Mouse (Mus musculus): ENCODE data around the gene Nek6. TPM values are rescaled to one million over a fixed set of nuclear protein-coding genes. Genes with fewer than 3 reads are reported as not detected.

Gene Nek6
- polyA plus RNA-seq, 1 experiment, result 3.3 TPM

DNA sequence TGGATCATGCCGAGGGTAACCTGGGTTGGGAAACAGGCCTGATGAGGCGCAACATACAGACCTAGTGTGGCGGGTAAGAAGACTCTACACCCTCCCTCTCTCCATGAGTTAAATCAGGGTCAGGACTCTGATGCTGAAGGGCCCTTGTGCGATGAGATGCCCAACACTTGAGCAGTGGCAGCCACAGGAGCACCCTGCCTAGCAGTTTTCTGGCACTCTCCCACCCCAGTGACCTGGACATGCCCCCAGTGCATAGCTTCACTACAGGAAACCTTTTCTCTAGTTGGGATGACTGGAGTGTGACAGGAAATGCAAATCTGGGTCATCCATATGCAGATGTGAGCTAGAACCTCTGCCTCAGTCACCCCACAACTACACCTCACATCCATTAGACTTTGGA, 44.2 kb downstream of the Nek6 start:
- H3K4me3 ChIP-seq (ENCODE audit: control insufficient read depth, low read depth, low read length), result no peak overlapping the region
- H3K27me3 ChIP-seq (ENCODE audit: control insufficient read depth, insufficient read depth, low read length), result no peaks in the 10 kb centered on the region
- TF ChIP-seq POLR2A (IDR thresholded peaks at IDR 0.05; ENCODE audit: control insufficient read depth, low read depth, low read length) (no peak), CTCF (IDR thresholded peaks at IDR 0.05; ENCODE audit: control insufficient read depth, insufficient read depth, insufficient replicate concordance, low read depth, low read length) (no peak)
- no peak overlapping the region for H3K27ac ChIP-seq (ENCODE audit: control insufficient read depth, insufficient read depth, low read depth, low read length)
- no peaks in the 10 kb centered on the region for H3K4me1 ChIP-seq (ENCODE audit: control insufficient read depth, insufficient read depth, low read length)
- H3K36me3 ChIP-seq (ENCODE audit: control insufficient read depth, insufficient read depth, low read length), result no peaks in the 10 kb centered on the region

GRCm38 (mm10) chr2:38556721-38557120, 45.3 kb downstream of the Nek6 start:
- H3K27me3 ChIP-seq (ENCODE audit: control insufficient read depth, insufficient read depth, low read length), result no peaks in the 10 kb centered on the region
- peaks cover 3% of the 10 kb centered on the region for H3K4me1 ChIP-seq (ENCODE audit: control insufficient read depth, insufficient read depth, low read length)
- H3K36me3 ChIP-seq (ENCODE audit: control insufficient read depth, insufficient read depth, low read length), result no peaks in the 10 kb centered on the region
- no peak overlapping the region for H3K4me3 ChIP-seq (ENCODE audit: control insufficient read depth, low read depth, low read length)
- no peak for TF ChIP-seq POLR2A (IDR thresholded peaks at IDR 0.05; ENCODE audit: control insufficient read depth, low read depth, low read length)
- no peak for TF ChIP-seq CTCF (IDR thresholded peaks at IDR 0.05; ENCODE audit: control insufficient read depth, insufficient read depth, insufficient replicate concordance, low read depth, low read length)
- H3K27ac ChIP-seq (ENCODE audit: control insufficient read depth, insufficient read depth, low read depth, low read length), result no peak overlapping the region

DNA sequence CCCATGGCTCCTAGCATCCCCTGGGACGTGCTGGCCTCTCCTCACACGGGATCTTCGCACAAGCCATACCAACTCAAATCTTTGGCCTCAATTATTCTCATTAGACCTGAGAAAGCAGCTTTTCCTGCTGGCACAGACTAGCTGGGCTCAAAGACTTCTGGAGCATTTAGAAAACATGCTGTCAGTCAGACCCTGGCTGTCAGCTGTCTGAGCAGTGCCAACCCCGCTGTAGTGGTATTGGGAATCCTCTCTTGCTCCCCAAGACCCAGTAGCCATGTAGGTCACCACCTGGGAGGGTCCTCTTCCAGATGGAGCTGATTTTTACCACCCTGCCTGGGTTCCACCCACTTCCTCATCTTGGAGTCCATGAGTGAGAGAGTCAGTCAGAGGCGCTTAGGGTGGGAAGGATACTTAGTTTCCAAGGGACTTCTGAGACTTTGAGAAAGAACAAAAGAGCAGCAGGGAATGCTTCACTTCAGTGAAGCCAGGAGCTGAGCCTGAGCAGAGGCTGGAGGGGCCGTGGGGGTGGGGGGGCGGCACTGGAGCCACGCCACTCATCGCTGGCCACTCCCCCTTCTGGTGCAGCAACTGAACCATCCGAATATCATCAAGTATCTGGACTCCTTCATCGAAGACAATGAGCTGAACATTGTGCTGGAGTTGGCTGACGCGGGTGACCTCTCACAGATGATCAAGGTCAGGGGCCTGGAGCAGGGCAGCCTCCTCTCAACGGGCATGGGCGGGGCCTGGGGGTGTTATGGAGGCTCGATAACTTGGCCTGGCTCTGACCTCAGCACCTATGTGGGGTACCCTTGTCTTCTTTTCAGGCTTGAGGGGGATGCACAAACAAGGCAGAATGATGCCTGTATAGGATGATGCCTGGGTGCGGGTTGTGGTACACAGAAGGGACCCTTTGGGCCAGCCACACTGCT, 49.1 kb downstream of the Nek6 start:
- TF ChIP-seq CTCF (IDR thresholded peaks at IDR 0.05; ENCODE audit: control insufficient read depth, insufficient read depth, insufficient replicate concordance, low read depth, low read length), result no peak
- TF ChIP-seq POLR2A (IDR thresholded peaks at IDR 0.05; ENCODE audit: control insufficient read depth, low read depth, low read length), result no peak
- peaks cover 3% of the 10 kb centered on the region for H3K4me1 ChIP-seq (ENCODE audit: control insufficient read depth, insufficient read depth, low read length)

DNA sequence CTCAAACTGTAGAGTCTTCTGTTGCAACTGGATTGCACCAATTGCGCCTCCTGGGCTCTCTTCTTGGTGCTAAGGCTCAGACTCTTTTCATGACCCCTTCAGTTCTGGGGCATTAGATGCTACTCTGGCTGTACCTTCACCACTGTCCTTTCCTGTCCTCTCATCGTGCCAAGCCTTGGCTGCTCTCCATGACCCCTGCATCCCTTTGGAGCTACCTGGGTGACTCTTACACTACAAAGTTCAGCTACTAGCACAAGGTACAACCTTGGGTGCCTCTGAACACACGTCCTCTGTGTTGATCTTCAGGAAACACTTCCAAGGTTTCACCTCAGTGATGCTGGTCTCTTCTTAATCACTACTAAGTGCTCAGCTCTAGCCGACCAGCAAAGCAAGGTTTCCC, 51.2 kb downstream of the Nek6 start:
- no peaks in the 10 kb centered on the region for H3K27me3 ChIP-seq (ENCODE audit: control insufficient read depth, insufficient read depth, low read length)
- H3K27ac ChIP-seq (ENCODE audit: control insufficient read depth, insufficient read depth, low read depth, low read length), result no peak overlapping the region
- no peak overlapping the region for H3K4me3 ChIP-seq (ENCODE audit: control insufficient read depth, low read depth, low read length)
- no peak for TF ChIP-seq POLR2A (IDR thresholded peaks at IDR 0.05; ENCODE audit: control insufficient read depth, low read depth, low read length)
- TF ChIP-seq CTCF (IDR thresholded peaks at IDR 0.05; ENCODE audit: control insufficient read depth, insufficient read depth, insufficient replicate concordance, low read depth, low read length), result no peak
- H3K36me3 ChIP-seq (ENCODE audit: control insufficient read depth, insufficient read depth, low read length), result no peaks in the 10 kb centered on the region
- H3K4me1 ChIP-seq (ENCODE audit: control insufficient read depth, insufficient read depth, low read length), result peaks cover 3% of the 10 kb centered on the region

More for the DNA sequence above, 49.1 kb downstream of the Nek6 start:
- no peak overlapping the region for H3K27ac ChIP-seq (ENCODE audit: control insufficient read depth, insufficient read depth, low read depth, low read length)
- no peak overlapping the region for H3K4me3 ChIP-seq (ENCODE audit: control insufficient read depth, low read depth, low read length)
- H3K36me3 ChIP-seq (ENCODE audit: control insufficient read depth, insufficient read depth, low read length), result no peaks in the 10 kb centered on the region
- no peaks in the 10 kb centered on the region for H3K27me3 ChIP-seq (ENCODE audit: control insufficient read depth, insufficient read depth, low read length)

GRCm38 (mm10) chr2:38571971-38572601, 60.6 kb downstream of the Nek6 start:
- TF ChIP-seq POLR2A (IDR thresholded peaks at IDR 0.05; ENCODE audit: control insufficient read depth, low read depth, low read length) (no peak), CTCF (IDR thresholded peaks at IDR 0.05; ENCODE audit: control insufficient read depth, insufficient read depth, insufficient replicate concordance, low read depth, low read length) (no peak)
- Histone ChIP-seq H3K27ac (ENCODE audit: control insufficient read depth, insufficient read depth, low read depth, low read length) (no peak overlapping the region), H3K36me3 (ENCODE audit: control insufficient read depth, insufficient read depth, low read length) (no peaks in the 10 kb centered on the region)

GRCm38 (mm10) chr2:38574697-38575096, 63.3 kb downstream of the Nek6 start:
- no peak for TF ChIP-seq CTCF (IDR thresholded peaks at IDR 0.05; ENCODE audit: control insufficient read depth, insufficient read depth, insufficient replicate concordance, low read depth, low read length)
- no peaks in the 10 kb centered on the region for H3K27me3 ChIP-seq (ENCODE audit: control insufficient read depth, insufficient read depth, low read length)

More at GRCm38 (mm10) chr2:38571971-38572601, 60.6 kb downstream of the Nek6 start:
- H3K4me3 ChIP-seq (ENCODE audit: control insufficient read depth, low read depth, low read length), result no peak overlapping the region
- no peaks in the 10 kb centered on the region for H3K27me3 ChIP-seq (ENCODE audit: control insufficient read depth, insufficient read depth, low read length)
- H3K4me1 ChIP-seq (ENCODE audit: control insufficient read depth, insufficient read depth, low read length), result no peaks in the 10 kb centered on the region

More at GRCm38 (mm10) chr2:38574697-38575096, 63.3 kb downstream of the Nek6 start:
- Histone ChIP-seq H3K36me3 (ENCODE audit: control insufficient read depth, insufficient read depth, low read length) (no peaks in the 10 kb centered on the region), H3K4me1 (ENCODE audit: control insufficient read depth, insufficient read depth, low read length) (no peaks in the 10 kb centered on the region), H3K27ac (ENCODE audit: control insufficient read depth, insufficient read depth, low read depth, low read length) (no peak overlapping the region), H3K4me3 (ENCODE audit: control insufficient read depth, low read depth, low read length) (no peak overlapping the region)
